Mouse (Mus musculus) hindbrain, embryonic 16.5 days (tissue): Measurements from ENCODE around the gene Olfr639. TPM values are rescaled to one million over a fixed set of nuclear protein-coding genes. Genes with fewer than 3 reads are reported as not detected.

Source experiments
- ATAC-seq: fragments of 200-750 bp; cut with Nextera tagmentation; 2 replicates; pipeline ENCODE4 v1.8.0; 2017; ENCODE audit warnings: moderate TSS enrichment, moderate library complexity
- H3K27ac ChIP-seq: fragments of 300-500 bp; sonication (generic); 2 replicates; pipeline ENCODE4 v1.5.1; 2014; ENCODE audit warnings: low read depth, mild to moderate bottlenecking, control low read depth, low read length, moderate library complexity
- H3K27me3 ChIP-seq: fragments of 300-500 bp; sonication (generic); replicated peaks from 2 replicates; pipeline ENCODE4 v1.6.1; 2014; ENCODE audit warnings: low read length; ENCODE audit not compliant: control insufficient read depth, insufficient read depth
- H3K36me3 ChIP-seq: fragments of 300-500 bp; sonication (generic); 2 replicates; pipeline ENCODE4 v1.6.1; 2014; ENCODE audit warnings: mild to moderate bottlenecking, low read length, moderate library complexity, mixed read lengths; ENCODE audit not compliant: control insufficient read depth, insufficient read depth
- H3K4me1 ChIP-seq: fragments of 300-500 bp; sonication (generic); 2 replicates; pipeline ENCODE4 v1.6.1; 2014; ENCODE audit warnings: low read depth, low read length; ENCODE audit not compliant: control insufficient read depth, insufficient read depth
- H3K4me2 ChIP-seq: fragments of 300-500 bp; sonication (generic); 2 replicates; pipeline ENCODE4 v1.6.1; 2014; ENCODE audit warnings: mild to moderate bottlenecking, low read length, control low read depth, moderate library complexity
- H3K4me3 ChIP-seq: fragments of 300-500 bp; sonication (generic); 2 replicates; pipeline ENCODE4 v1.5.1; 2014; ENCODE audit warnings: mild to moderate bottlenecking, low read length, control low read depth, moderate library complexity
- H3K9ac ChIP-seq: fragments of 300-500 bp; sonication (generic); 2 replicates; pipeline ENCODE4 v1.6.1; 2014; ENCODE audit warnings: low read depth, mild to moderate bottlenecking, control low read depth, low read length, moderate library complexity
- H3K9me3 ChIP-seq: fragments of 300-500 bp; sonication (generic); 2 replicates; pipeline ENCODE4 v1.6.1; 2014; ENCODE audit warnings: mild to moderate bottlenecking, low read length, moderate library complexity; ENCODE audit not compliant: control insufficient read depth
- WGBS: fragments of 180-500 bp; shearing (Covaris S2); extraction: QIAGEN DNeasy Blood & Tissue Kit; methylation state at CpG from one replicate; pipeline ENCODE4 v1.1.7; 2014; 5-methylcytosine and 5-hydroxymethylcytosine counted together
- polyA plus RNA-seq: library from polyadenylated mRNA; unstranded; fragments of >200 nt; fragmentation: Nextera tagmentation; extraction: Ambion mirVana; gene quantifications from 2 replicates; pipeline ENCODE4 v1.2.1, GENCODE M21; 2015

Gene Olfr639
- 0.03 TPM in 1 of 2 replicates, not detected in the other for polyA plus RNA-seq

DNA sequence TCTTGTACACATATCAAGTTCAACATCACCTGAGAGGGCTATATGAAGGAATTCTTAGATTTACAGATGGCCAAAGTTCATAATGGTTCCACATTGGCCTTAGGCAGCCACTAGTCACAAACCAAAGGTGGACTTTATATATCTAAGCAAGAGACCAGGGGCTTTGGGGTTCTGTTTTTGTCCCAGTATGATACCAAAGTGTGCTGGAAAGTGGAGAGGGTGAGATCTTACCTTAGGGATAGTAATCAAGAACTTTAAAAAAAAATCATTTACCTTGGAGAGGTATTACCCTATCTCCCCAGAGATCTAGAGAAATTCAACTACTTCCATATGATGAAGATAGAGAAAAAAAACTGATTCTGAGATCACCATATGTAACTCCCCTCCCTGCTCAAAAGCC, at the start of gene Olfr639:
TSS of gene Olfr639 (minus strand) at position 101 of the 400 bp plus-strand sequence.
- no peaks in the 10 kb centered on the region for H3K27me3 ChIP-seq
- H3K4me2 ChIP-seq: no peak within 1 kb of the TSS
- no peak within 1 kb of the TSS for H3K4me3 ChIP-seq
- no peaks in the 10 kb centered on the region for H3K9me3 ChIP-seq
- no peaks in the 10 kb centered on the region for H3K4me1 ChIP-seq
- no peak for ATAC-seq
- H3K9ac ChIP-seq: no peak within 1 kb of the TSS
- no peak within 1 kb of the TSS for H3K27ac ChIP-seq
- H3K36me3 ChIP-seq: no peaks in the 10 kb centered on the region

DNA sequence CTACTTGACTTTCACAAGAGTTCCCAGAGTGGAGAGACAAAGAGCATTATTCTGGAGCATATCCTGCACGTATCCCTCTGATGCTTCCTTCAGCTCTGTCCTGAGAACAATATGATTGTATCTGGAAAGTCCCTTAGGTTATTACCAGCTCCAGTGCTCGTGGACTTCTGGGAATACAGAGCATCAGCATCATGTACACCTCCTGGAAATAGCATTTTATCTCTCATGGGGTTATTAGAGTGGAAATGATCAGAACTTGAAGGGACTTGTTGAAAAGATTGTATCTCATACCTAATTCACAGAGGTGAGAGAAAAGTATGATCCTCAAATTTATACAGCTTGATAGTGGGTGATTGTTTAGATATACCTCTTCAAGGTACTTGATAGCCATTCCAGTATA, 44.2 kb upstream of the Olfr639 start, which contains the start of gene 4930516K23Rik:
TSS of gene 4930516K23Rik (minus strand) at position 101 of the 400 bp plus-strand sequence.
- H3K27me3 ChIP-seq: no peaks in the 10 kb centered on the region
- WGBS: 56% methylated on average over 2 of the region's 2 CpGs
- H3K4me3 ChIP-seq: no peak within 1 kb of the TSS
- no peak within 1 kb of the TSS for H3K4me2 ChIP-seq
- H3K9ac ChIP-seq: no peak within 1 kb of the TSS
- no peak within 1 kb of the TSS for H3K27ac ChIP-seq
- ATAC-seq: no peak
- H3K9me3 ChIP-seq: no peaks in the 10 kb centered on the region
- no peaks in the 10 kb centered on the region for H3K4me1 ChIP-seq
- no peaks in the 10 kb centered on the region for H3K36me3 ChIP-seq

DNA sequence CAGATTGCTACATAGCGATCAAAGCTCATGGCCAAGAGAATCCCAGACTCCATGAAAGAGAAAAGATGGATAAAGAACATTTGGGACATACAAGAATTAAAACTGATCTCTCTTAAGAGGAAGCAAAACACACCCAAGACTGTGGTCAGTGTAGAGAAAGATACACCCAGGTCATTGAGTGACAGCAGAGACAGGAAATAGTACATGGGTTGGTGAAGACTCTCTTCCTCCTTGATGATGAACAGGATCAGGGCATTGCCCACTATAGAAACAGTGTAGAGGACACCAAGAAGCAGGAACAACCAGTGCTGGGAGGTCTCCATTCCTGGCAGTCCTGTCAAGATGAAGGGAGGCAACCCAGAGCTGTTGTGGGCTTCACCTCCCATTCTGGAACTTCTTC, 42.1 kb upstream of the Olfr639 start:
- Histone ChIP-seq H3K27ac (no peak overlapping the region), H3K4me1 (no peaks in the 10 kb centered on the region), H3K4me2 (no peak overlapping the region), H3K27me3 (no peaks in the 10 kb centered on the region), H3K4me3 (no peak overlapping the region), H3K9me3 (no peaks in the 10 kb centered on the region), H3K36me3 (no peaks in the 10 kb centered on the region), H3K9ac (no peak overlapping the region)
- no peak for ATAC-seq
- WGBS: 82% methylated on average over 1 of the region's 1 CpGs

DNA sequence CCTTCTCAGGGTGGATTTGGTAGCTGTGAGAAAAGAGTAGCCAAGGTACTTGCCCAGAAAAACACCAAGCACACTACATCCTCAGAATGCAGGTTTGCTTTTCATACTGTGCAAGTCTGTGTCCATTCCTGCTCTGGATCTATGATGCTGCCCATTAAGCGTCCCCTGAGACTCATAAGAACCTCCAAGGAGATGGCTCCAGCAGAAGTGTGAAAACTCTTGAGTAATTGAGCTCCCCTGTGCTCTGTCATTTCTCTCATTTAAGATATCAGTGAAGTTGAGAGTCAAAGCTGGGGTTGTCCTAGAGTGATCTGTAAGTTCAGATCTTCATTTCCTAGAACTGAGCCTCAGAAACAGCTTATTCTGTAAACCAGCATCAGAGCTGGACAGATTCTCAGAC, 35.5 kb upstream of the Olfr639 start, which contains the start of gene Olfr642:
TSS of gene Olfr642 (minus strand) at position 101 of the 400 bp plus-strand sequence.
- no peaks in the 10 kb centered on the region for H3K4me1 ChIP-seq
- H3K4me2 ChIP-seq: no peak within 1 kb of the TSS
- H3K27ac ChIP-seq: no peak within 1 kb of the TSS
- no peaks in the 10 kb centered on the region for H3K36me3 ChIP-seq
- no peak for ATAC-seq
- no peaks in the 10 kb centered on the region for H3K27me3 ChIP-seq
- H3K4me3 ChIP-seq: no peak within 1 kb of the TSS
- H3K9me3 ChIP-seq: no peaks in the 10 kb centered on the region
- 84% methylated on average over 1 of the region's 1 CpGs for WGBS
- H3K9ac ChIP-seq: no peak within 1 kb of the TSS

DNA sequence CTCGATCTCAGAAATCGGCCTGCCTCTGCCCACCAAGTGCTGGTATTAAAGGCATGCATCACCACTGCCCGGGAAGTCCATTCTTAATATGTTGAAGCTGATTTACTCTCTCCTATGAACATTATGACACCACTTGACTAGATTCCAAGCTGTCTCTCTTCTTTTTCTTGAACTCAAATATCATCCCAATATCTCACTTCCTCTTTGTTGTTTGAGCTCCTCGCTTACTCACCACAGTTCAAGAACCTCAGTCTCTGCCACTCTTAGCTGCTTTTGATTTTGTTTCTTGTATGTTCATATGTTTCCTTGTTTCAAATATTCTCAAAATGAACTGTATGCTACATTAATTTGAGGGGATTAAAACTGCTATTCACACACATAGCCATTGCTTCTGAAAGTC, 33.6 kb upstream of the Olfr639 start:
- no peak overlapping the region for H3K4me2 ChIP-seq
- H3K4me3 ChIP-seq: no peak overlapping the region
- H3K27ac ChIP-seq: no peak overlapping the region
- WGBS: 93% methylated on average over 4 of the region's 4 CpGs
- H3K27me3 ChIP-seq: no peaks in the 10 kb centered on the region
- ATAC-seq: no peak
- no peaks in the 10 kb centered on the region for H3K9me3 ChIP-seq
- H3K4me1 ChIP-seq: no peaks in the 10 kb centered on the region
- H3K36me3 ChIP-seq: no peaks in the 10 kb centered on the region
- H3K9ac ChIP-seq: no peak overlapping the region

DNA sequence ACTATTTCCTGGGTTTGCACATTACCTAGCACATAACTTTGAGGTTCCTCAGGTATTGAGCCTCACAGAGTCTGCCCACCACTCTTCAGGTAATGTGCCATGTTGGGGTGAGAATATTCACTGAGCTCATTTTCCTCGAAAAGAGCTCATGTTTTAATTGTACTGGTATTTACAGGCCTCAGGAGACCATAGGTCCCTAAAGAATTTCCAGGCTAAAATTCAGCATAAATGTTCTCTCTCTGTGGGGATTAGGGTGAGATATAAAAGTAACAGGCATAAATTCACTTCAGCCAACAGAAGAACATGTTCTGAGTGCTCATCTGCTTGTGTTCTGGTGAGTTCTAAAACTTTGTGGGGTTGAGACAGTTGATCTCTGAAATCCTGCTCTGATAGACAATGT, 18.0 kb upstream of the Olfr639 start, which contains the start of gene Olfr641:
TSS of gene Olfr641 (plus strand) at position 301 of the 400 bp plus-strand sequence.
- ATAC-seq: no peak
- WGBS: 86% methylated on average over 1 of the region's 1 CpGs
- Histone ChIP-seq H3K4me1 (no peaks in the 10 kb centered on the region), H3K27me3 (no peaks in the 10 kb centered on the region), H3K9me3 (no peaks in the 10 kb centered on the region), H3K36me3 (no peaks in the 10 kb centered on the region), H3K4me3 (no peak within 1 kb of the TSS), H3K27ac (no peak within 1 kb of the TSS), H3K9ac (no peak within 1 kb of the TSS), H3K4me2 (no peak within 1 kb of the TSS)

DNA sequence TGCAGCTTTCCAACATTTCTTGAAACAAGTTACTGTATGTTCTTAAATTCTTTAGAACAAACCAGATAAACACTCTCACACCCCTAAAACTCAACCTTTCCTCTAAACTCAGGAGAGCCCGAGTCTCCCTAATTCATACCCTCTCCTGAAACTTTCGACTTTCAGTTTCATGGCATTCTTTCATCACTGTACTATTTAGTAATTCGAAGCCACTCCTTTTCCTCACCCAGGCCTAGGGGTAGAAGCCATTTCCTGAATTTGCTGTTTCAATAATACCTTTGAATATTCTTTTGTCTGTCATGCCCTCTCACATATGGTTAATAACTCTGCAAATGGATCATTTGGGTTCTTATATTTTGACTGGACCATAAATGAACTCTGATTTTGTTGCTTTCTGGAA, 9.9 kb upstream of the Olfr639 start:
- Histone ChIP-seq H3K9ac (no peak overlapping the region), H3K27ac (no peak overlapping the region), H3K9me3 (no peaks in the 10 kb centered on the region), H3K27me3 (no peaks in the 10 kb centered on the region), H3K36me3 (no peaks in the 10 kb centered on the region), H3K4me3 (no peak overlapping the region), H3K4me2 (no peak overlapping the region), H3K4me1 (no peaks in the 10 kb centered on the region)
- 87% methylated on average over 3 of the region's 3 CpGs for WGBS
- no peak for ATAC-seq

DNA sequence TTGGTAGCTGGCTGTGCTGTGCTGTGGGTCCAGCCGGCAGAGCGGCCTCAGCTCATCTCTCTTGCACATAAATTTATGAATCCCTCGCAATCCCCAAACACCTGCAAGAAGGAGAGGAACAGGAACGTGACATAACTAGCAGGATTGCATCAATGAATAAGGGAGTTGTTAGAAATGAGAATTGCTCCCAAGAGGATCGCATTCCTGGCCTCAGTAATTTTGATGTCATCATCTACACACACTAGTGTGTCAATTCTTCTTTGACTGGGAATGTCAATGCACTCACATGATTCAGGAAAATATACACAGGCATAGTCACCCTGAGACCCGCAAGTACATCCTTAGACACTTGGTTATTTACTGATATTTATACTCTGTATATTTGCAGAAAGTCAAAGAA, 8.4 kb upstream of the Olfr639 start, which contains the start of gene Olfr640:
TSS of gene Olfr640 (minus strand) at position 101 of the 400 bp plus-strand sequence.
- ATAC-seq: no peak
- Histone ChIP-seq H3K27ac (no peak within 1 kb of the TSS), H3K4me2 (no peak within 1 kb of the TSS), H3K9me3 (no peaks in the 10 kb centered on the region), H3K36me3 (no peaks in the 10 kb centered on the region), H3K9ac (no peak within 1 kb of the TSS), H3K4me1 (no peaks in the 10 kb centered on the region), H3K4me3 (no peak within 1 kb of the TSS), H3K27me3 (no peaks in the 10 kb centered on the region)
- 76% methylated on average over 6 of the region's 6 CpGs for WGBS

DNA sequence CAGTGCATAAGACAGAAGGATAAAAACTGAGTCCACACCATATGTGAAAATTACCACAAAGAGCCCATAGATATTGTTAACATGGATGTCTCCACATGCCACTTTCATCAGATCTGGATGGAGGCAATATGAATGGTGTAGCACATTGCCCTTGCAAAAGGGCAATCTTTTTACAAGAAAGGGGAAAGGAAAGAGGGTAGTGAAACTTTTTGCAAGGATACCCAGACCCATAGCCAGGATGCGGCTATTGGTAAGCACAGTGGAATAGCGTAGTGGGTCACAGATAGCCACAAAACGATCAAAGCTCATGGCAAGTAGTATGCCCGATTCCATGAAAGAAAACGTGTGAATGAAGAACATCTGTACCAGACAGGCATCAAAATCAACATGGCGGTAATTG, 4.5 kb upstream of the Olfr639 start:
- Histone ChIP-seq H3K9ac (no peak overlapping the region), H3K36me3 (no peaks in the 10 kb centered on the region), H3K27ac (no peak overlapping the region), H3K27me3 (no peaks in the 10 kb centered on the region), H3K9me3 (no peaks in the 10 kb centered on the region), H3K4me3 (no peak overlapping the region), H3K4me2 (no peak overlapping the region), H3K4me1 (no peaks in the 10 kb centered on the region)
- ATAC-seq: no peak
- 93% methylated on average over 6 of the region's 6 CpGs for WGBS

DNA sequence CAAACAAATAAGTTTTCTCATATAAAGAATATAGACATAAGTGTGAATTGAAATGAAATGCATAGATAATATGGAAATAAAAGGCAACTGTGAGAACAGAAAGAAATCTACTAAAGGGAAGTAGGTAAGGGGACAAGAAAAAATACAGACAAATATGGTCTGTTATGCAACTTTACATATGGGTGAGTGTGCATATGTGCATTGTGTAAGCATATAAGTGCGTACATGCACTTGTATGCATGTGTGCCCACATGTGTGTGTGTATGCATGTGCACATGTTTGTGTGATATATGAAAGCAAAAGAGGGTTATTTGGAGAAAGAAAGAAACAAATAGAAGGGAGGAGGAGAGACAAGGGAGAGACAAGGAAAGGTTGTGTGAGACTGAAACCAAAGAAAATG, 1.9 kb upstream of the Olfr639 start:
- H3K4me3 ChIP-seq: no peak overlapping the region
- no peak overlapping the region for H3K27ac ChIP-seq
- no peaks in the 10 kb centered on the region for H3K27me3 ChIP-seq
- ATAC-seq: no peak
- no peaks in the 10 kb centered on the region for H3K36me3 ChIP-seq
- no peaks in the 10 kb centered on the region for H3K9me3 ChIP-seq
- no peak overlapping the region for H3K4me2 ChIP-seq
- WGBS: 88% methylated on average over 1 of the region's 1 CpGs
- no peak overlapping the region for H3K9ac ChIP-seq
- no peaks in the 10 kb centered on the region for H3K4me1 ChIP-seq
